Mouse (Mus musculus) ES-Bruce4 (cell line): ENCODE results near the gene Il2rb. TPM values are rescaled to one million over a fixed set of nuclear protein-coding genes. Genes with fewer than 3 reads are reported as not detected.

Experiments used
- H3K27ac ChIP-seq: 2 replicates; pipeline ENCODE4 v1.5.1; 2012; ENCODE audit warnings: low read length, inconsistent platforms; ENCODE audit not compliant: insufficient read depth
- H3K27me3 ChIP-seq: 2 replicates; pipeline ENCODE4 v1.6.1; 2012; ENCODE audit warnings: mild to moderate bottlenecking, low read length, inconsistent platforms; ENCODE audit not compliant: control insufficient read depth, poor library complexity, insufficient read depth, severe bottlenecking
- H3K36me3 ChIP-seq: 2 replicates; pipeline ENCODE4 v1.6.1; 2012; ENCODE audit warnings: inconsistent platforms, mild to moderate bottlenecking, low read length, moderate library complexity; ENCODE audit not compliant: control insufficient read depth, poor library complexity, insufficient read depth, severe bottlenecking
- H3K4me1 ChIP-seq: one replicate; pipeline ENCODE4 v1.8.1; 2011; ENCODE audit warnings: low read length; ENCODE audit not compliant: control insufficient read depth, insufficient read depth
- H3K4me3 ChIP-seq: 2 replicates; pipeline ENCODE4 v1.5.1; 2011; ENCODE audit warnings: low read depth, mild to moderate bottlenecking, low read length
- H3K9ac ChIP-seq: 2 replicates; pipeline ENCODE4 v1.6.1; 2012; ENCODE audit warnings: low read depth, mild to moderate bottlenecking, inconsistent platforms; ENCODE audit not compliant: poor library complexity, severe bottlenecking
- H3K9me3 ChIP-seq: replicated peaks from 2 replicates; pipeline ENCODE4 v1.6.1; 2012; ENCODE audit warnings: mild to moderate bottlenecking, low read length, inconsistent platforms; ENCODE audit not compliant: control insufficient read depth, poor library complexity, insufficient read depth, severe bottlenecking
- CTCF ChIP-seq: IDR thresholded peaks from one replicate; pipeline ENCODE4 v1.8.1; 2011; ENCODE audit warnings: low read depth, low read length
- EP300 ChIP-seq: IDR thresholded peaks from 2 replicates; pipeline ENCODE4 v1.6.1; 2011; ENCODE audit warnings: low read depth, low read length; ENCODE audit not compliant: insufficient read depth
- POLR2A ChIP-seq: IDR thresholded peaks from one replicate; pipeline ENCODE4 v1.8.1; 2011; ENCODE audit warnings: low read length; ENCODE audit not compliant: insufficient read depth
- polyA plus RNA-seq: library from polyadenylated mRNA; stranded (reverse); fragments of >200 nt; gene quantifications from 2 replicates; pipeline ENCODE4 v1.2.4, GENCODE M21; 2011; ENCODE audit warnings: low read depth; ENCODE audit not compliant: missing spikeins, insufficient read depth, insufficient read length

Gene Il2rb
- polyA plus RNA-seq, 1 experiment: 0.42 TPM

GRCm38 (mm10) chr15:78530671-78531450, 35.8 kb upstream of the Il2rb start, which contains the start of gene C1qtnf6:
Gene C1qtnf6, minus strand, starts transcription at chr15:78531416.
- no peaks in the 10 kb centered on the region for H3K9me3 ChIP-seq
- H3K4me3 ChIP-seq: peak within 1 kb of the TSS; percentile 58
- H3K36me3 ChIP-seq: no peaks in the 10 kb centered on the region
- H3K4me1 ChIP-seq: peaks cover 5% of the 10 kb centered on the region
- H3K9ac ChIP-seq: 0 out of 2 replicates have a peak within 1 kb of the TSS, but pooled peaks have one; percentile 13
- H3K27me3 ChIP-seq: no peaks in the 10 kb centered on the region
- TF ChIP-seq POLR2A (no peak), EP300 (no peak), CTCF (no peak)
- H3K27ac ChIP-seq: peak within 1 kb of the TSS; percentile 29; the same call in 1 of the 2 replicates

- Histone ChIP-seq H3K4me3 (no peak overlapping the region), H3K36me3 (no peaks in the 10 kb centered on the region), H3K27ac (no peak overlapping the region), H3K27me3 (no peaks in the 10 kb centered on the region), H3K9me3 (no peaks in the 10 kb centered on the region), H3K4me1 (peaks cover 5% of the 10 kb centered on the region), H3K9ac (no peak overlapping the region)
- TF ChIP-seq POLR2A: no peak
- no peak for TF ChIP-seq EP300
- TF ChIP-seq CTCF: no peak
Measured at GRCm38 (mm10) chr15:78530141-78530540, 35.1 kb upstream of the Il2rb start.

- no peaks in the 10 kb centered on the region for H3K9me3 ChIP-seq
- TF ChIP-seq EP300 (no peak), CTCF (no peak), POLR2A (no peak)
- no peaks in the 10 kb centered on the region for H3K27me3 ChIP-seq
- peak overlapping the region; percentile 12 for H3K9ac ChIP-seq
- H3K36me3 ChIP-seq: no peaks in the 10 kb centered on the region
- peaks cover 5% of the 10 kb centered on the region for H3K4me1 ChIP-seq
- peak overlapping the region; percentile 37 for H3K4me3 ChIP-seq
- no peak overlapping the region for H3K27ac ChIP-seq
Measured at GRCm38 (mm10) chr15:78529428-78529990, 34.4 kb upstream of the Il2rb start.

- Histone ChIP-seq H3K9me3 (no peaks in the 10 kb centered on the region), H3K4me1 (peaks cover 5% of the 10 kb centered on the region), H3K27ac (no peak overlapping the region), H3K36me3 (no peaks in the 10 kb centered on the region), H3K4me3 (peak overlapping the region; percentile 37), H3K27me3 (no peaks in the 10 kb centered on the region), H3K9ac (peak overlapping the region; percentile 12; the same call in 1 of the 2 replicates)
- TF ChIP-seq CTCF (no peak), EP300 (no peak), POLR2A (no peak)
Measured at GRCm38 (mm10) chr15:78528726-78529411, 33.8 kb upstream of the Il2rb start.

- Histone ChIP-seq H3K9ac (no peak overlapping the region), H3K4me1 (peaks cover 5% of the 10 kb centered on the region)
- TF ChIP-seq POLR2A (no peak), EP300 (no peak), CTCF (no peak)
Measured at GRCm38 (mm10) chr15:78527973-78528372, 32.9 kb upstream of the Il2rb start.

More at GRCm38 (mm10) chr15:78527973-78528372, 32.9 kb upstream of the Il2rb start:
- Histone ChIP-seq H3K27ac (no peak overlapping the region), H3K36me3 (no peaks in the 10 kb centered on the region), H3K4me3 (no peak overlapping the region), H3K9me3 (no peaks in the 10 kb centered on the region), H3K27me3 (no peaks in the 10 kb centered on the region)
